Mouse (Mus musculus) cerebellum, adult 8-10 months (tissue): ENCODE data around the gene Lysmd1.

Source experiments
- DNase-seq: peaks from one replicate; pipeline ENCODE4 v3.0.0; 2022

The Lysmd1 gene

GRCm38 (mm10) chr3:95139586-95140288 lies 5.8 kb downstream of the Lysmd1 start:
- no peak for DNase-seq

GRCm38 (mm10) chr3:95140289-95140595 lies 6.4 kb downstream of the Lysmd1 start:
- no peak for DNase-seq

- DNase-seq: no peak
Observed at GRCm38 (mm10) chr3:95140795-95141194, 6.9 kb downstream of the Lysmd1 start.

GRCm38 (mm10) chr3:95141474-95141873 lies 7.6 kb downstream of the Lysmd1 start:
- DNase-seq: no peak

- no peak for DNase-seq
Observed at GRCm38 (mm10) chr3:95141952-95142616, 8.2 kb downstream of the Lysmd1 start, which contains the start of gene Tnfaip8l2. Gene Tnfaip8l2, minus strand, starts transcription at chr3:95142360.

- DNase-seq: peak; percentile 94
Observed at GRCm38 (mm10) chr3:95142617-95143011, 8.7 kb downstream of the Lysmd1 start.

- DNase-seq: no peak
Observed at GRCm38 (mm10) chr3:95147924-95148323, 14.0 kb downstream of the Lysmd1 start.

GRCm38 (mm10) chr3:95153874-95154273 lies 20.0 kb downstream of the Lysmd1 start:
- DNase-seq: no peak

GRCm38 (mm10) chr3:95159511-95159986 lies 25.7 kb downstream of the Lysmd1 start:
- peak; percentile 30 for DNase-seq

- peak; percentile 87 for DNase-seq
Observed at GRCm38 (mm10) chr3:95159987-95160963, 26.4 kb downstream of the Lysmd1 start, which contains the start of gene Sema6c. Gene Sema6c, plus strand, starts transcription at chr3:95160457.

GRCm38 (mm10) chr3:95161041-95161551 lies 27.2 kb downstream of the Lysmd1 start:
- peak; percentile 46 for DNase-seq

- peak; percentile 31 for DNase-seq
Observed at GRCm38 (mm10) chr3:95161618-95162344, 27.9 kb downstream of the Lysmd1 start.

GRCm38 (mm10) chr3:95162345-95162628 lies 28.4 kb downstream of the Lysmd1 start:
- DNase-seq: no peak

- no peak for DNase-seq
Observed at GRCm38 (mm10) chr3:95163419-95164255, 29.7 kb downstream of the Lysmd1 start.

- no peak for DNase-seq
Observed at GRCm38 (mm10) chr3:95164256-95164550, 30.3 kb downstream of the Lysmd1 start.

- no peak for DNase-seq
Observed at GRCm38 (mm10) chr3:95164840-95165239, 31.0 kb downstream of the Lysmd1 start.

- no peak for DNase-seq
Observed at GRCm38 (mm10) chr3:95169996-95170395, 36.1 kb downstream of the Lysmd1 start.

- DNase-seq: no peak
Observed at GRCm38 (mm10) chr3:95171105-95171504, 37.2 kb downstream of the Lysmd1 start.

- DNase-seq: no peak
Observed at GRCm38 (mm10) chr3:95172526-95173255, 38.8 kb downstream of the Lysmd1 start.

GRCm38 (mm10) chr3:95173256-95173949 lies 39.5 kb downstream of the Lysmd1 start:
- DNase-seq: no peak
